Mouse (Mus musculus) pancreas, adult 10 weeks (tissue): ENCODE results near the gene Olfr1118. TPM values are rescaled to one million over a fixed set of nuclear protein-coding genes. Genes with fewer than 3 reads are reported as not detected.

ENCODE experiments used
- polyA plus RNA-seq: library from polyadenylated mRNA; stranded (reverse); fragments of 350-450 nt; fragmentation: Illumina TruSeq; extraction: RNeasy Lipid Tissue Mini Kit (QIAGEN cat#74804); gene quantifications from one replicate; pipeline ENCODE4 v1.2.3, GENCODE M21; 2015; ENCODE audit warnings: low read depth, low replicate concordance; ENCODE audit not compliant: insufficient read depth

The Olfr1118 gene
- not detected for polyA plus RNA-seq

DNA sequence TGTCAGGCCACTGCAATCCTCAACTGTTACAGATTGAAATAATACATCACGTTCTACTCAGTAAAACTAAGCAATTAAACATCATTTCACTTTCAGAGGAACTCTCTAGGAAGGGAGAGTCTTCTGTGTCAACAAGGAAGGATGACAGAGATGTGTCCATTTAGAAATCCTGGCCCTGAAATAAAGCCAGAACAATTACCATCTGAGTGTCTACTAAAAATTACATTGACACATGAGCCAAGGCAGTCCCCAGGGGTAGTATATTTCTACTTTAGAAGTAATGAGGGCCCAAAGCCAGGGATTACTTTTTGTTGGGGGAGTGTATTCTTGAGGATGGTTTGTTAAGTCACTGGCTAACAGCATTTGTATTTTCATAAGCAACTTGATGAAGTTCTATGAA lies at the start of gene Olfr1118:
TSS of gene Olfr1118 (plus strand) at position 301 of the 400 bp plus-strand sequence.

DNA sequence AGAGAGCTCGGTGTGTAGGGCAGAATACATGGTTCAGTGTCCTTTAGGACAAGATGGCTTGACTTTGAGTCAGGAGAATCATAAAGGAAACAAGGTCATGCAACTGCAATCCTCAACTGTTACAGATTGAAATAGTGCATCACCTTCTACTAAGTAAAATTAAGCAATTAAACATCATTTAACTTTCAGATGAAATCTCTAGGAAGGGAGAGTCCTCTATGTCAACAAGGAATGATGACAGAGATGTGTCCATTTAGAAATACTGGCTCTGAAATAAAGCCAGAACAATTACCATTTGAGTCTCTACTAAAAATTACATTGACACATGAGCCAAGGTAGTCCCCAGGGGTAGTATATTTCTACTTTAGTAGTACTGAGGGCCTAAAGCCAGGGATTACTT lies 40.1 kb upstream of the Olfr1118 start, which contains the start of gene Olfr1116:
TSS of gene Olfr1116 (plus strand) at position 301 of the 400 bp plus-strand sequence.

DNA sequence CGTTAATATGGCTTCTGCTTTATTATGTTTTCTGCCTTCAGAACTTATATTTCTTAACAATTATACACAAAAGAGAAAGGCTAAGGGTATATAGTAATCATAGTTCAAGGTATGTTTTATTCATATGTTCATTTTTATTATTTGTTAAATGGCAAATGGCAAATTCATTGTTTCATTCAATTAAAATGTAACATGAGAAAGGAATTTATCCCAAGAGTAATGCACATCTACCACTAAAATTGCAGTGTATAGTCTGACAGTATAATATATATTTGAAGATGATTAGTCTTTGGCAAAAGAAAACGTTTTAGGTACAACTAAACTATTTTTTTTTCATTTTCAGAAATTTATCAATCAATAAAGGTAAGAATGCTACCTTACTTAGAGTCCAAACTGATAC lies 47.1 kb downstream of the Olfr1118 start, which contains the start of gene Olfr1120:
TSS of gene Olfr1120 (plus strand) at position 301 of the 400 bp plus-strand sequence.

Other genes starting within 250 kb of the Olfr1118 start
- gene Olfr1107, start 231.8 kb upstream of the Olfr1118 start, polyA plus RNA-seq: not detected
- not detected for gene Olfr1109, start 211.6 kb upstream of the Olfr1118 start, polyA plus RNA-seq
- gene Olfr259, start 193.0 kb upstream of the Olfr1118 start, polyA plus RNA-seq: not detected
- gene Olfr1110, start 167.3 kb upstream of the Olfr1118 start, polyA plus RNA-seq: not detected
- not detected for gene Olfr1111, start 155.0 kb upstream of the Olfr1118 start, polyA plus RNA-seq
- not detected for gene Olfr1112, start 119.8 kb upstream of the Olfr1118 start, polyA plus RNA-seq
- gene Olfr1113, start 98.6 kb upstream of the Olfr1118 start, polyA plus RNA-seq: not detected
- not detected for gene Olfr1115, start 59.6 kb upstream of the Olfr1118 start, polyA plus RNA-seq
- not detected for gene Olfr1116, start 40.0 kb upstream of the Olfr1118 start, polyA plus RNA-seq
- gene Olfr1120, start 47.2 kb downstream of the Olfr1118 start, polyA plus RNA-seq: not detected
- not detected for gene Olfr1121, start 62.3 kb downstream of the Olfr1118 start, polyA plus RNA-seq
- not detected for gene Olfr1122, start 78.3 kb downstream of the Olfr1118 start, polyA plus RNA-seq
- gene Olfr1123, start 109.1 kb downstream of the Olfr1118 start, polyA plus RNA-seq: not detected
- not detected for gene Olfr1124, start 122.7 kb downstream of the Olfr1118 start, polyA plus RNA-seq
- gene Olfr1126, start 146.4 kb downstream of the Olfr1118 start, polyA plus RNA-seq: not detected
- not detected for gene Pramel7, start 189.5 kb downstream of the Olfr1118 start, polyA plus RNA-seq
- gene Pramel6, start 199.0 kb downstream of the Olfr1118 start, polyA plus RNA-seq: not detected
- not detected for gene Olfr153, start 224.2 kb downstream of the Olfr1118 start, polyA plus RNA-seq
- gene Olfr1128, start 238.0 kb downstream of the Olfr1118 start, polyA plus RNA-seq: not detected